Mouse (Mus musculus) frontal cortex, postnatal 36 days (tissue): ENCODE results near the gene Gm10382.
"Not testable (repeated sequence)": the region's sequence is repeated elsewhere in the genome, so short reads cannot be mapped to it uniquely, and the experiment has no call there.

ENCODE experiments used
- DNase-seq, 2 experiments: peaks; one replicate each; pipeline ENCODE4 v3.0.0; 2022; ENCODE audit warnings: low spot score in 2 of 2

Gm10382 gene

DNA sequence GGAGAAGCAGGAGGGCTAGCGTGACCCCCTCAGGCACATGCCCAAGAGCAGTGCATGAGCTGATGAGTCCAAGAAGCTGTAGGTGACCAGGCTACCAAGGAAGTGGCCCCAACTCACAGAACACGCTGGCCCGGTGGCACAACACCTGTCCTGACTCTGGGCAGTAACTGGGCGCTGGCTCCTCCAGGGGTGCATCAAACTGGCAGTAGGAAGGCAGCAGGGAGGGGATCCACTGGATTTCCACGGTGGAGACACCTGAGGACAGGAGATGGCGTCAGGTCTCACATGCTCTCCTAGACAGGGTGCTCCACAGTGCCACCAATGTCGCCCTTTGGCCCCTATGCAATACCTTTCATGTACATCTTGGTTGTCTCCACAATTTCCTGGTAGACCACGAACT is 27.1 kb downstream of the Gm10382 start:
- DNase-seq, result no peak

DNA sequence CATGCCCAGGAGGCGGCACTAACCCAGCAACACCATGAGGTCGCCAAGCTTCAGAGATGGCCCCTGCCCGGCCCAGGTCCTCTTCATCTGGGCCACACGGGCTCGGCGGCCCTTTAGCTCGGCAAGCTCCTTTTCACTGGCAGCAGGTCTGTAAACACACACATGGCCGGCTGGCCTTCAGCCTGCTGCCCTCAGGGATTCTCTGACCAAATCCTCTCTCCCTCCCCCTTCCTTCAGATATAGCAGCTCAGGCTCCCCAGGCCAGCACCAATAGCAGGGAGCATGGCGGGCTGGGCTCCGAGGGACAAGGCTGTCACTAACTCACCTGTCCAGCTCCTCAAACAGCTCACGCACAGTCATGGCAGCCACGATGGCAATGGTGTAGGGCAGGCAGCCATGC is 29.5 kb downstream of the Gm10382 start:
- no peak for DNase-seq

DNA sequence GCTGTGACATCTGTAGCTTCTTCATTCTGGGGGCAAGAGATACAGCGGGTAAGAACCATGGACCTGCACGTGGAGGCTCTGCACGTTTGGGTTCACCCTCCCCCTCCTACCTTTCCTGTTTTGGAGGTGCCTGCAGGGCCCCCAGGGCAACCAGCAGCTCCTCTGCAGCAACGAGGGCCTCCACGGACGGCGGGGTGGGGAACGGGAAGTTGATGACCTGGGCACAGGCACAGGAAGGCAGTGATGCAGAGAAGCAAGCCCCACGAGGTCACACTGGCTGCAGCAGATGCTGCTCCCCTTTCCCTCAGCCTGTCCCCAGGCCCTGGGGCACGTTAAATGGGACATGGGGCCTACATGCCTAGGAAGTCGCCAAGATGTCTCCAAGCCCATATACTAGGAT is 30.0 kb downstream of the Gm10382 start:
- no peak for DNase-seq

- DNase-seq, result no peak
These were observed 36.7 kb downstream of the Gm10382 start for GRCm38 (mm10) chr5:125425698-125426276.

GRCm38 (mm10) chr5:125426343-125426742 is 37.2 kb downstream of the Gm10382 start:
- no peak for DNase-seq

DNA sequence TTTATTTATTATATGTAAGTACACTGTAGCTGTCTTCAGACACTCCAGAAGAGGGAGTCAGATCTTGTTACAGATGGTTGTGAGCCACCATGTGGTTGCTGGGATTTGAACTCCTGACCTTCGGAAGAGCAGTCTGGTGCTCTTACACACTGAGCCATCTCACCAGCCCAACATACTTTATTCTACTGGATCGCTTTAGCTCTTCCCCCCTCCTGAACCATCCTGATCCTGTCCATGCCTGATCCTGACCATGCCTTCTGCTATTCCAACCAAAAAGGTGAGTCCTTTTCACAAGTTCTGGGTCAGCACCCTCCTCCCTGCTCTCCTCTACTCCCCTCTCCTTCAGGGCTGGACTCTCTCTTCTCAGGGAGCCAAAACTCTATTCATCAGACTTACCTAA is 43.2 kb downstream of the Gm10382 start:
- not testable (repeated sequence) for DNase-seq

DNA sequence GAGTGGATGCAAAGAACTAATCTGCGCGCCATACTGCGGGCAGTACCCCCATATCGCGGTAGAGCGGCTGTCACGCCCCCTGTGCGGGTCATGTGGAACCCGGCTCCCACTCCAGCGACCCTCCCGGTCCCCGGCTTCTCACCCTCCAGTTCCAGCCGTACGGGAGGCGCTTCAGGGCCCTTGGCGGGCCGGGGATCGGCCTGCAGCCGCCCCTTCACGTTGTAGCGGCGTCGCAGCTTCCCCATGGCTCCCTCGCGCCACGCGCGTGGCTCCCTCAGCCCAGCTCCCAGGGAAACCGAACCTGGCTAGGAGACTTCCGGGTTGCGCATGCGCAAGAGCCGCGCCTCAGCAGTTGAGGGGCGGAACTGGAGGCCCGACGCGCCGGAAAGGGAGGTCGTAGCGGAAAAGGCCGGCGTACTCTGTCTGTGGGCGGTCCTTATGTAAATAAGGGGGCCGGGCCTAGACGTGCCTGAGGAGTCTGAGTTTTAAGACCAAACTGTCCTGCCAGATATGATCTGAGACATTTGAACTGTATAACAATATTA is 44.7 kb downstream of the Gm10382 start, which contains the start of gene Dhx37:
Dhx37 (minus strand) TSS at position 329 of the 545 bp plus-strand sequence.
- peak; percentile 91 to 94 for DNase-seq

DNA sequence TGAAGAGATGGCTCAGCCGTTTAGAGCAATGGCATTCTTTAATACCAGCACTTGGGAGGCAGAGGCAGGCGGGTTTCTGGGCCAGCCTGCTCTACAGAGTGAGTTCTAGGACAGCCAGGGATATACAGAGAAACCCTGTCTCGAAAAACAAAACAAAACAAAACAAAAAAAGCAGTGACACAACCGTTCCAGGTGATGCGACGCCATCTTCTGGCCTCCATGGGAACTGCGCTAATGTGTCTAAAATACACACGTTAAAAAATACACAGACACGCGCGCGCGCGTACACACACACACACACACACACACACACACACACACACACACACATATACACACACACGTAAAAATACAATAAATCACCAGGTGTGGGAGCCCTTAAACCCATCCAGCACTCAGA is 45.2 kb downstream of the Gm10382 start:
- not testable (repeated sequence) for DNase-seq
